Mouse (Mus musculus): ENCODE measurements around the gene 3300002I08Rik.
A peak's percentile ranks its signal among the peaks of the same experiment; 100 is the strongest.
"Not testable (repeated sequence)": the region's sequence is repeated elsewhere in the genome, so short reads cannot be mapped to it uniquely, and the experiment has no call there.

3300002I08Rik gene

GRCm38 (mm10) chr2:150362113-150362877 is at the start of gene 3300002I08Rik:
3300002I08Rik (minus strand) TSS chr2:150362765.
- peak; percentile 69 for DNase-seq (ENCODE audit: low read depth, low spot score)

- not testable (repeated sequence) for DNase-seq (ENCODE audit: low read depth, low spot score)
These were observed 49.6 kb upstream of the 3300002I08Rik start for GRCm38 (mm10) chr2:150412146-150412545.

- DNase-seq (ENCODE audit: low read depth, low spot score): no peak
These were observed 27.6 kb upstream of the 3300002I08Rik start for GRCm38 (mm10) chr2:150390198-150390597.

GRCm38 (mm10) chr2:150385553-150386106 is 23.1 kb upstream of the 3300002I08Rik start:
- DNase-seq (ENCODE audit: low read depth, low spot score): not testable (repeated sequence)

GRCm38 (mm10) chr2:150362878-150363229 is 289 bp upstream of the 3300002I08Rik start:
- no peak for DNase-seq (ENCODE audit: low read depth, low spot score)

- not testable (repeated sequence) for DNase-seq (ENCODE audit: low read depth, low spot score)
These were observed 5.4 kb downstream of the 3300002I08Rik start for GRCm38 (mm10) chr2:150357136-150357535.

- DNase-seq (ENCODE audit: low read depth, low spot score): no peak
These were observed 39.2 kb downstream of the 3300002I08Rik start, which contains the start of gene Gm10130 for GRCm38 (mm10) chr2:150323402-150323801. Gm10130 (plus strand) TSS chr2:150323702.

- no peak for DNase-seq (ENCODE audit: low read depth, low spot score)
These were observed 43.6 kb downstream of the 3300002I08Rik start for GRCm38 (mm10) chr2:150318973-150319372.

GRCm38 (mm10) chr2:150316140-150316539 is 46.4 kb downstream of the 3300002I08Rik start:
- no peak for DNase-seq (ENCODE audit: low read depth, low spot score)

GRCm38 (mm10) chr2:150310952-150311884 is 51.3 kb downstream of the 3300002I08Rik start:
- peak; percentile 73 for DNase-seq (ENCODE audit: low read depth, low spot score)

GRCm38 (mm10) chr2:150307183-150307773 is 55.3 kb downstream of the 3300002I08Rik start:
- DNase-seq (ENCODE audit: low read depth, low spot score): no peak

- no peak for DNase-seq (ENCODE audit: low read depth, low spot score)
These were observed 63.5 kb downstream of the 3300002I08Rik start for GRCm38 (mm10) chr2:150299096-150299495.

- no peak for DNase-seq (ENCODE audit: low read depth, low spot score)
These were observed 68.9 kb downstream of the 3300002I08Rik start for GRCm38 (mm10) chr2:150293669-150294068.
